Mouse (Mus musculus) hindbrain, embryonic 12.5 days (tissue): ENCODE measurements around the gene Foxl1. TPM values are rescaled to one million over a fixed set of nuclear protein-coding genes. Genes with fewer than 3 reads are reported as not detected.

Experiments
- ATAC-seq: fragments of 200-750 bp; cut with Nextera tagmentation; 2 replicates; pipeline ENCODE4 v1.8.0; 2017; ENCODE audit warnings: moderate TSS enrichment; ENCODE audit not compliant: low FRiP score
- H3K27ac ChIP-seq: fragments of 300-500 bp; sonication (generic); 2 replicates; pipeline ENCODE4 v1.5.1; 2016; ENCODE audit warnings: mild to moderate bottlenecking
- H3K27me3 ChIP-seq: fragments of 300-500 bp; sonication (generic); 2 replicates; pipeline ENCODE4 v1.6.1; 2016; ENCODE audit warnings: mild to moderate bottlenecking
- H3K36me3 ChIP-seq: fragments of 300-500 bp; sonication (generic); 2 replicates; pipeline ENCODE4 v1.6.1; 2016; ENCODE audit warnings: mild to moderate bottlenecking
- H3K4me1 ChIP-seq: fragments of 300-500 bp; sonication (generic); 2 replicates; pipeline ENCODE4 v1.6.1; 2016
- H3K4me2 ChIP-seq: fragments of 300-500 bp; sonication (generic); replicated peaks from 2 replicates; pipeline ENCODE4 v1.6.1; 2016; ENCODE audit warnings: mild to moderate bottlenecking
- H3K4me3 ChIP-seq: fragments of 300-500 bp; sonication (generic); 2 replicates; pipeline ENCODE4 v1.5.1; 2016; ENCODE audit warnings: mild to moderate bottlenecking
- H3K9ac ChIP-seq: fragments of 300-500 bp; sonication (generic); 2 replicates; pipeline ENCODE4 v1.6.1; 2016; ENCODE audit warnings: mild to moderate bottlenecking, moderate library complexity
- H3K9me3 ChIP-seq: fragments of 300-500 bp; sonication (generic); replicated peaks from 2 replicates; pipeline ENCODE4 v1.6.1; 2016; ENCODE audit warnings: mild to moderate bottlenecking
- WGBS: fragments of 180-500 bp; shearing (Covaris S2); methylation state at CpG from one replicate; pipeline ENCODE4 v1.1.7; 2016; 5-methylcytosine and 5-hydroxymethylcytosine counted together
- polyA plus RNA-seq: library from polyadenylated mRNA; unstranded; fragments of >200 nt; fragmentation: Nextera tagmentation; extraction: Ambion mirVana; gene quantifications from 2 replicates; pipeline ENCODE4 v1.2.1, GENCODE M21; 2016

Gene Foxl1
- polyA plus RNA-seq, 1 experiment from 2014 or later = 1.8 TPM

GRCm38 (mm10) chr8:121108657-121109056 lies 19.1 kb upstream of the Foxl1 start:
- peaks cover 35% of the 10 kb centered on the region for H3K27me3 ChIP-seq
- peak overlapping the region; percentile 93 for H3K4me2 ChIP-seq
- H3K4me1 ChIP-seq = peaks cover 20% of the 10 kb centered on the region
- no peak for ATAC-seq
- no peak overlapping the region for H3K27ac ChIP-seq
- peak overlapping the region; percentile 90 for H3K4me3 ChIP-seq
- H3K36me3 ChIP-seq = peaks cover 19% of the 10 kb centered on the region
- peak overlapping the region; percentile 91 for H3K9ac ChIP-seq
- 11% methylated on average over 5 of the region's 5 CpGs for WGBS
- no peaks in the 10 kb centered on the region for H3K9me3 ChIP-seq

- no peak overlapping the region for H3K9ac ChIP-seq
- peaks cover 2% of the 10 kb centered on the region; the same call in 1 of the 2 replicates for H3K36me3 ChIP-seq
- H3K9me3 ChIP-seq = no peaks in the 10 kb centered on the region
- no peak overlapping the region for H3K4me2 ChIP-seq
- H3K27ac ChIP-seq = no peak overlapping the region
- ATAC-seq = no peak
- H3K4me3 ChIP-seq = no peak overlapping the region
- WGBS = 46% methylated on average over 7 of the region's 7 CpGs
- peaks cover 22% of the 10 kb centered on the region for H3K4me1 ChIP-seq
- H3K27me3 ChIP-seq = peaks cover 61% of the 10 kb centered on the region
Observed at GRCm38 (mm10) chr8:121111145-121111907, 16.4 kb upstream of the Foxl1 start.

GRCm38 (mm10) chr8:121113261-121113660 lies 14.5 kb upstream of the Foxl1 start:
- under 1% methylated on average over 21 of the region's 21 CpGs for WGBS
- Histone ChIP-seq H3K36me3 (no peaks in the 10 kb centered on the region), H3K9me3 (0 out of 2 replicates have a peak, but pooled peaks cover 3% of the 10 kb centered on the region), H3K4me2 (no peak overlapping the region), H3K27me3 (peaks cover 80% of the 10 kb centered on the region), H3K9ac (no peak overlapping the region), H3K27ac (no peak overlapping the region), H3K4me3 (no peak overlapping the region), H3K4me1 (peaks cover 19% of the 10 kb centered on the region)
- ATAC-seq = no peak; the same call in 1 of the 2 replicates

GRCm38 (mm10) chr8:121115136-121115535 lies 12.6 kb upstream of the Foxl1 start:
- peak overlapping the region; percentile 11 for H3K4me3 ChIP-seq
- no peak overlapping the region for H3K27ac ChIP-seq
- H3K27me3 ChIP-seq = peaks cover 89% of the 10 kb centered on the region

GRCm38 (mm10) chr8:121115948-121116347 lies 11.8 kb upstream of the Foxl1 start, which contains the start of gene Foxc2:
Gene Foxc2, plus strand, starts transcription at chr8:121116171.
- no peaks in the 10 kb centered on the region for H3K36me3 ChIP-seq
- no peak for ATAC-seq
- H3K4me2 ChIP-seq = peak within 1 kb of the TSS; percentile 60
- H3K9ac ChIP-seq = peak within 1 kb of the TSS; percentile 67
- H3K27ac ChIP-seq = peak within 1 kb of the TSS; percentile 84
- 0 out of 2 replicates have a peak, but pooled peaks cover 3% of the 10 kb centered on the region for H3K9me3 ChIP-seq
- under 1% methylated on average over 23 of the region's 25 CpGs for WGBS
- H3K4me1 ChIP-seq = peaks cover 13% of the 10 kb centered on the region
- H3K4me3 ChIP-seq = peak within 1 kb of the TSS; percentile 46
- H3K27me3 ChIP-seq = peaks cover 91% of the 10 kb centered on the region

More at GRCm38 (mm10) chr8:121115136-121115535, 12.6 kb upstream of the Foxl1 start:
- Histone ChIP-seq H3K4me2 (peak overlapping the region; percentile 29), H3K9ac (peak overlapping the region; percentile 39; the same call in 1 of the 2 replicates), H3K9me3 (0 out of 2 replicates have a peak, but pooled peaks cover 3% of the 10 kb centered on the region), H3K36me3 (no peaks in the 10 kb centered on the region), H3K4me1 (peaks cover 13% of the 10 kb centered on the region)
- no peak for ATAC-seq
- WGBS = under 1% methylated on average over 25 of the region's 25 CpGs

- peak overlapping the region; percentile 84 for H3K27ac ChIP-seq
- under 1% methylated on average over 55 of the region's 55 CpGs for WGBS
- peak overlapping the region; percentile 46 for H3K4me3 ChIP-seq
- H3K36me3 ChIP-seq = no peaks in the 10 kb centered on the region
- H3K9me3 ChIP-seq = 0 out of 2 replicates have a peak, but pooled peaks cover 3% of the 10 kb centered on the region
- 0 out of 2 replicates have a peak, but pooled peaks have one; percentile 39 for ATAC-seq
- H3K27me3 ChIP-seq = peaks cover 92% of the 10 kb centered on the region
- H3K4me2 ChIP-seq = peak overlapping the region; percentile 60
- peak overlapping the region; percentile 67 for H3K9ac ChIP-seq
- peaks cover 13% of the 10 kb centered on the region for H3K4me1 ChIP-seq
Observed at GRCm38 (mm10) chr8:121116591-121117185, 11.1 kb upstream of the Foxl1 start.

GRCm38 (mm10) chr8:121117186-121117651 lies 10.5 kb upstream of the Foxl1 start:
- peak; percentile 24; the same call in 1 of the 2 replicates for ATAC-seq
- Histone ChIP-seq H3K27me3 (peaks cover 93% of the 10 kb centered on the region), H3K9ac (peak overlapping the region; percentile 67), H3K27ac (peak overlapping the region; percentile 84; the same call in 1 of the 2 replicates), H3K4me1 (peaks cover 13% of the 10 kb centered on the region), H3K4me3 (peak overlapping the region; percentile 46), H3K36me3 (no peaks in the 10 kb centered on the region), H3K9me3 (0 out of 2 replicates have a peak, but pooled peaks cover 3% of the 10 kb centered on the region), H3K4me2 (peak overlapping the region; percentile 60)
- 1% methylated on average over 61 of the region's 62 CpGs for WGBS

GRCm38 (mm10) chr8:121117906-121118305 lies 9.8 kb upstream of the Foxl1 start:
- peak overlapping the region; percentile 84 for H3K27ac ChIP-seq
- ATAC-seq = no peak
- under 1% methylated on average over 28 of the region's 28 CpGs for WGBS
- 0 out of 2 replicates have a peak, but pooled peaks cover 3% of the 10 kb centered on the region for H3K9me3 ChIP-seq
- H3K4me2 ChIP-seq = peak overlapping the region; percentile 60
- H3K4me1 ChIP-seq = peaks cover 13% of the 10 kb centered on the region
- H3K27me3 ChIP-seq = peaks cover 93% of the 10 kb centered on the region
- peak overlapping the region; percentile 46 for H3K4me3 ChIP-seq
- peak overlapping the region; percentile 67 for H3K9ac ChIP-seq
- no peaks in the 10 kb centered on the region for H3K36me3 ChIP-seq

GRCm38 (mm10) chr8:121118634-121119420 lies 8.9 kb upstream of the Foxl1 start:
- peaks cover 13% of the 10 kb centered on the region for H3K4me1 ChIP-seq
- peak overlapping the region; percentile 60 for H3K4me2 ChIP-seq
- 0 out of 2 replicates have a peak, but pooled peaks cover 3% of the 10 kb centered on the region for H3K9me3 ChIP-seq
- H3K27me3 ChIP-seq = peaks cover 96% of the 10 kb centered on the region
- H3K9ac ChIP-seq = no peak overlapping the region; the same call in 1 of the 2 replicates
- 2% methylated on average over 18 of the region's 18 CpGs for WGBS
- no peak overlapping the region for H3K27ac ChIP-seq
- H3K4me3 ChIP-seq = peak overlapping the region; percentile 46
- no peak for ATAC-seq
- H3K36me3 ChIP-seq = no peaks in the 10 kb centered on the region

- Histone ChIP-seq H3K4me3 (peak overlapping the region; percentile 46), H3K4me1 (peaks cover 13% of the 10 kb centered on the region), H3K4me2 (peak overlapping the region; percentile 34), H3K9me3 (peaks cover 9% of the 10 kb centered on the region; the same call in 1 of the 2 replicates), H3K27ac (no peak overlapping the region), H3K27me3 (peaks cover 96% of the 10 kb centered on the region), H3K36me3 (no peaks in the 10 kb centered on the region), H3K9ac (peak overlapping the region; percentile 42)
- WGBS = 3% methylated on average over 12 of the region's 12 CpGs
- ATAC-seq = no peak
Observed at GRCm38 (mm10) chr8:121119635-121120455, 7.9 kb upstream of the Foxl1 start.
